Mouse (Mus musculus): Measurements from ENCODE around the gene Rfwd3. TPM values are rescaled to one million over a fixed set of nuclear protein-coding genes. Genes with fewer than 3 reads are reported as not detected.
"Not testable (repeated sequence)": the region's sequence is repeated elsewhere in the genome, so short reads cannot be mapped to it uniquely, and the experiment has no call there.

Rfwd3 gene
- polyA plus RNA-seq, 1 experiment from 2014 or later = 80.2 TPM

GRCm38 (mm10) chr8:111312758-111313162, 12.7 kb upstream of the Rfwd3 start:
- Histone ChIP-seq H3K9me3 (no peaks in the 10 kb centered on the region), H3K9ac (replicated peaks) (no peak overlapping the region), H3K27ac (no peak overlapping the region), H3K4me3 (replicated peaks) (no peak overlapping the region), H3K27me3 (0 out of 2 replicates have a peak, but pooled peaks cover 2% of the 10 kb centered on the region), H3K36me3 (no peaks in the 10 kb centered on the region), H3K4me1 (replicated peaks) (no peaks in the 10 kb centered on the region), H3K4me2 (no peak overlapping the region)
- WGBS = 78% methylated on average over 3 of the region's 3 CpGs
- no peak for ATAC-seq (ENCODE audit: insufficient number of reproducible peaks, insufficient read depth, low FRiP score, low TSS enrichment, low read depth)

- H3K9me3 ChIP-seq; H3K4me2 ChIP-seq; H3K4me1 ChIP-seq (replicated peaks); H3K4me3 ChIP-seq (replicated peaks); H3K9ac ChIP-seq (replicated peaks); ATAC-seq (ENCODE audit: insufficient number of reproducible peaks, insufficient read depth, low FRiP score, low TSS enrichment, low read depth); H3K36me3 ChIP-seq; H3K27ac ChIP-seq; H3K27me3 ChIP-seq: not testable (repeated sequence)
- 91% methylated on average over 15 of the region's 15 CpGs for WGBS
Measured at GRCm38 (mm10) chr8:111310006-111310405, 10.0 kb upstream of the Rfwd3 start.

- no peaks in the 10 kb centered on the region for H3K4me1 ChIP-seq (replicated peaks)
Measured at GRCm38 (mm10) chr8:111305031-111305730, 5.2 kb upstream of the Rfwd3 start.

GRCm38 (mm10) chr8:111304359-111304758, 4.3 kb upstream of the Rfwd3 start:
- H3K27me3 ChIP-seq = no peaks in the 10 kb centered on the region
- no peak overlapping the region for H3K4me3 ChIP-seq (replicated peaks)
- 91% methylated on average over 3 of the region's 3 CpGs for WGBS
- ATAC-seq (ENCODE audit: insufficient number of reproducible peaks, insufficient read depth, low FRiP score, low TSS enrichment, low read depth) = no peak
- no peak overlapping the region for H3K27ac ChIP-seq
- H3K9me3 ChIP-seq = no peaks in the 10 kb centered on the region
- H3K4me1 ChIP-seq (replicated peaks) = no peaks in the 10 kb centered on the region
- no peaks in the 10 kb centered on the region for H3K36me3 ChIP-seq
- H3K9ac ChIP-seq (replicated peaks) = no peak overlapping the region
- H3K4me2 ChIP-seq = no peak overlapping the region

More at GRCm38 (mm10) chr8:111305031-111305730, 5.2 kb upstream of the Rfwd3 start:
- Histone ChIP-seq H3K9me3 (no peaks in the 10 kb centered on the region), H3K9ac (replicated peaks) (no peak overlapping the region), H3K36me3 (no peaks in the 10 kb centered on the region), H3K4me2 (no peak overlapping the region), H3K4me3 (replicated peaks) (no peak overlapping the region), H3K27ac (no peak overlapping the region), H3K27me3 (no peaks in the 10 kb centered on the region)
- no peak for ATAC-seq (ENCODE audit: insufficient number of reproducible peaks, insufficient read depth, low FRiP score, low TSS enrichment, low read depth)
- 30% methylated on average over 5 of the region's 5 CpGs for WGBS

GRCm38 (mm10) chr8:111303076-111303803, 3.2 kb upstream of the Rfwd3 start:
- ATAC-seq (ENCODE audit: insufficient number of reproducible peaks, insufficient read depth, low FRiP score, low TSS enrichment, low read depth); H3K4me3 ChIP-seq (replicated peaks); H3K4me1 ChIP-seq (replicated peaks); H3K9me3 ChIP-seq; H3K36me3 ChIP-seq; H3K4me2 ChIP-seq; H3K27me3 ChIP-seq; H3K9ac ChIP-seq (replicated peaks); H3K27ac ChIP-seq: not testable (repeated sequence)
- WGBS = 79% methylated on average over 5 of the region's 5 CpGs

GRCm38 (mm10) chr8:111300597-111301546, 850 bp upstream of the Rfwd3 start:
- peaks cover 6% of the 10 kb centered on the region; the same call in 1 of the 2 replicates for H3K4me1 ChIP-seq (replicated peaks)
- no peaks in the 10 kb centered on the region for H3K9me3 ChIP-seq
- H3K9ac ChIP-seq (replicated peaks) = no peak overlapping the region
- H3K36me3 ChIP-seq = peaks cover 12% of the 10 kb centered on the region
- H3K27ac ChIP-seq = peak overlapping the region; percentile 72
- H3K4me2 ChIP-seq = peak overlapping the region; percentile 66
- WGBS = 66% methylated on average over 11 of the region's 11 CpGs
- peak overlapping the region; percentile 84 for H3K4me3 ChIP-seq (replicated peaks)
- no peak; the same call in 1 of the 2 replicates for ATAC-seq (ENCODE audit: insufficient number of reproducible peaks, insufficient read depth, low FRiP score, low TSS enrichment, low read depth)
- H3K27me3 ChIP-seq = no peaks in the 10 kb centered on the region

- under 1% methylated on average over 28 of the region's 28 CpGs for WGBS
- H3K4me1 ChIP-seq (replicated peaks) = peaks cover 6% of the 10 kb centered on the region; the same call in 1 of the 2 replicates
- peak; percentile 2; the same call in 1 of the 2 replicates for ATAC-seq (ENCODE audit: insufficient number of reproducible peaks, insufficient read depth, low FRiP score, low TSS enrichment, low read depth)
Measured at GRCm38 (mm10) chr8:111299363-111299820, 630 bp downstream of the Rfwd3 start.

GRCm38 (mm10) chr8:111298011-111298410, 2.0 kb downstream of the Rfwd3 start:
- Histone ChIP-seq H3K36me3 (peaks cover 38% of the 10 kb centered on the region), H3K9ac (replicated peaks) (no peak overlapping the region), H3K4me2 (peak overlapping the region; percentile 66), H3K4me1 (replicated peaks) (peaks cover 6% of the 10 kb centered on the region; the same call in 1 of the 2 replicates), H3K27me3 (no peaks in the 10 kb centered on the region), H3K9me3 (no peaks in the 10 kb centered on the region), H3K4me3 (replicated peaks) (no peak overlapping the region), H3K27ac (no peak overlapping the region)
- no peak for ATAC-seq (ENCODE audit: insufficient number of reproducible peaks, insufficient read depth, low FRiP score, low TSS enrichment, low read depth)
- 72% methylated on average over 1 of the region's 1 CpGs for WGBS

More at GRCm38 (mm10) chr8:111299363-111299820, 630 bp downstream of the Rfwd3 start:
- Histone ChIP-seq H3K27ac (peak overlapping the region; percentile 92), H3K9ac (replicated peaks) (peak overlapping the region; percentile 89), H3K36me3 (peaks cover 24% of the 10 kb centered on the region), H3K27me3 (no peaks in the 10 kb centered on the region), H3K4me2 (peak overlapping the region; percentile 66), H3K9me3 (no peaks in the 10 kb centered on the region), H3K4me3 (replicated peaks) (peak overlapping the region; percentile 84)

GRCm38 (mm10) chr8:111291733-111292132, 8.3 kb downstream of the Rfwd3 start:
- H3K9ac ChIP-seq (replicated peaks) = no peak overlapping the region
- H3K9me3 ChIP-seq = no peaks in the 10 kb centered on the region
- 95% methylated on average over 7 of the region's 7 CpGs for WGBS
- H3K27ac ChIP-seq = no peak overlapping the region
- no peaks in the 10 kb centered on the region for H3K4me1 ChIP-seq (replicated peaks)
- H3K4me3 ChIP-seq (replicated peaks) = no peak overlapping the region
- H3K4me2 ChIP-seq = no peak overlapping the region
- no peaks in the 10 kb centered on the region for H3K27me3 ChIP-seq
- ATAC-seq (ENCODE audit: insufficient number of reproducible peaks, insufficient read depth, low FRiP score, low TSS enrichment, low read depth) = no peak
- H3K36me3 ChIP-seq = peaks cover 92% of the 10 kb centered on the region

GRCm38 (mm10) chr8:111290586-111290985, 9.4 kb downstream of the Rfwd3 start:
- Histone ChIP-seq H3K27ac (no peak overlapping the region), H3K4me3 (replicated peaks) (no peak overlapping the region), H3K36me3 (peaks cover 94% of the 10 kb centered on the region), H3K27me3 (no peaks in the 10 kb centered on the region), H3K9ac (replicated peaks) (no peak overlapping the region), H3K9me3 (no peaks in the 10 kb centered on the region), H3K4me2 (no peak overlapping the region), H3K4me1 (replicated peaks) (no peaks in the 10 kb centered on the region)
- ATAC-seq (ENCODE audit: insufficient number of reproducible peaks, insufficient read depth, low FRiP score, low TSS enrichment, low read depth) = no peak
- 95% methylated on average over 7 of the region's 7 CpGs for WGBS

Measured in limb, embryonic 12.5 days (tissue).